Mouse (Mus musculus) cerebellum, adult 2 months (tissue): ENCODE measurements at regions not wholly inside any gene's neighbourhood (a gene's known extent, or its start where the extent isn't known, plus 50 kb on each side); places are given as distances from the start of the nearest gene placed in this dataset.

ENCODE experiments used
- CTCF ChIP-seq: fragments of 200-500 bp; IDR thresholded peaks from 2 replicates; pipeline ENCODE4 v1.5.1; 2011; ENCODE audit warnings: low read depth, mild to moderate bottlenecking, control low read depth, low read length, moderate library complexity, borderline replicate concordance; ENCODE audit not compliant: insufficient read depth
- POLR2A ChIP-seq: fragments of 200-500 bp; IDR thresholded peaks from 2 replicates; pipeline ENCODE4 v1.6.1; 2011; ENCODE audit warnings: low read length, control low read depth, borderline replicate concordance; ENCODE audit not compliant: insufficient read depth

GRCm38 (mm10) chr5:97279455-97279854 is 112.7 kb downstream of the Naa11 start:
- TF ChIP-seq POLR2A (no peak), CTCF (no peak)
